Mouse (Mus musculus): Measurements from ENCODE around the gene Dnajc12. TPM values are rescaled to one million over a fixed set of nuclear protein-coding genes. Genes with fewer than 3 reads are reported as not detected.

The Dnajc12 gene
- polyA plus RNA-seq, 1 experiment from 2014 or later = 9.1 TPM

DNA sequence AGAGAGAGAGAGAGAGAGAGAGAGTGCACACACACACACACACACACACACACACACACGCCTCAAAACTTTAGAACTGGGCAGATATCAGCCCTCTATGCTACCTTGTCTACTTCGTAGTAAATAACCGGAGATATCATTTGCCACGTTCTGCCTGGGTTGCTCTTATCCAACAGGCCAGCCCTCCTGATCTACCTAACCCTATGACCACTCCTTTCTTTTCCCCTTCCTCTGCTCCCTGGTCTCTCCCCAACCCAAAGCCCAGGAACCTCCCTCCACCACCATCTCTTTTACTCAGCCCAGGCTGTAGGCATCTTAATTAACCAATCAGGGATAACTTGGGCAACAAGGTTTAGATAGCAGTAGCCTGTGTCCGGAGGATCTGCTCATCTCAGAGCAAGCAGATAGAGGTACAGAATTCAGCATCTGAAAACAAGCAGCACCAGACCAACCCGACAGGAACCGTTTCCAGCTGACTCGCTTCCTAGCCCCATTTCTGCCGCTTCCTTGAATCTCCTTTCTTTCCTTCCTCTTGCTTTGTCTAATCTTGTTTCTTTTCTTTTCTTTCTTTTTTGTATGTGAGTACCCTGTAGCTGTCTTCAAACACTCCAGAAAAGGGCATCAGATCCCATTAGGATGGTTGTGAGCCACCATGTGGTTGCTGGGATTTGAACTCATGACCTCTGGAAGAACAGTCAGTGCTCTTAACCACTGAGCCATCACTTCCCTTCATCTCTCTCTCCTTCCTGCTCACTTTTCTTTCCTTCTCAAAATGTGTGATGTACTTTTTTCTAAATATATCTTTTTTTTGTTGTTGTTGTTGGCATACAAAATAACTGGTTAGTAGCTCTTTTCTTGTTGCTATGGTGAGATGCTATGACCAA lies 41.6 kb downstream of the Dnajc12 start:
- Histone ChIP-seq H3K27me3 (no peaks in the 10 kb centered on the region), H3K4me3 (replicated peaks) (no peak overlapping the region), H3K4me2 (no peak overlapping the region), H3K4me1 (no peaks in the 10 kb centered on the region; the same call in 1 of the 2 replicates), H3K9me3 (no peaks in the 10 kb centered on the region), H3K27ac (no peak overlapping the region), H3K36me3 (replicated peaks) (no peaks in the 10 kb centered on the region), H3K9ac (no peak overlapping the region)
- 83% methylated on average over 9 of the region's 9 CpGs for WGBS
- ATAC-seq (ENCODE audit: low FRiP score) = no peak

DNA sequence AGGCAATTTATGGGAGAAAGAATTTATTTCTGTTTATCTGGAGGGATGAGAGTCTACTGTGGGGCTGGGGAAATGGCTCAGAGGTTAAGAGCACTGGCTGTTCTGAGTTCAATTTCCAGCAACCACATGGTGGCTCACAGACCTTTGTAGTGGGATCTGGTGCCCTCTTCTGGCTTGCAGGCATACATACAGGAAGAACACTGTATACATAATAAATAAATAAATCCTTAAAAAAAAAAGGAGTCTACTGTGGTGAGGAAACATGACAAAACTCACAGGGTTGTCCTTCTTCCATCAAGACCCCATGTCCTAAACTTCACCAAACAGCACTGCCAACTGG lies 42.2 kb downstream of the Dnajc12 start:
- no peak overlapping the region for H3K27ac ChIP-seq
- no peak overlapping the region for H3K4me3 ChIP-seq (replicated peaks)
- H3K4me1 ChIP-seq = no peaks in the 10 kb centered on the region; the same call in 1 of the 2 replicates
- H3K36me3 ChIP-seq (replicated peaks) = no peaks in the 10 kb centered on the region
- H3K9ac ChIP-seq = no peak overlapping the region
- no peak for ATAC-seq (ENCODE audit: low FRiP score)
- H3K4me2 ChIP-seq = no peak overlapping the region
- H3K9me3 ChIP-seq = no peaks in the 10 kb centered on the region
- H3K27me3 ChIP-seq = no peaks in the 10 kb centered on the region

DNA sequence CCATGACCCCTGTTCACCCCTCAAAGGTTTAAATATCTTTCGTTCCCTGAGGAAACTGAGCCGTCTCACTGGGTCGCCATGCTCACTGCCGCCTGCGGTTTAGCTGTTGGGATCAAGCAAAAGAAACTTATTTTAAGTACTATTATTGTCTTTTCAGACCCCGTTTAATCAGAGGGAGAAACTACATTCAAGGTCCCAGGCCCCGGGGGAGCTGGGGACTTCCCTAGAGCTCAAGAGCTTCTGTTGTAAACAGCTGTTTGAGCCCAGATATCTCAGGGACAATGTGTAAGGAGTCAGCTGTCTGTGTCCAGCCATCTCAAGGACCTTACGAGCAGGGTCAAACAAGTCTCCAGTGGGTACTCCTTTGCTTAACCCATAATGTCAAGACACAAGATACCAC lies 44.9 kb downstream of the Dnajc12 start:
- Histone ChIP-seq H3K4me1 (no peaks in the 10 kb centered on the region; the same call in 1 of the 2 replicates), H3K9me3 (no peaks in the 10 kb centered on the region), H3K4me2 (no peak overlapping the region), H3K4me3 (replicated peaks) (no peak overlapping the region), H3K9ac (no peak overlapping the region), H3K27me3 (no peaks in the 10 kb centered on the region), H3K27ac (no peak overlapping the region), H3K36me3 (replicated peaks) (no peaks in the 10 kb centered on the region)
- no peak for ATAC-seq (ENCODE audit: low FRiP score)
- 82% methylated on average over 8 of the region's 8 CpGs for WGBS

DNA sequence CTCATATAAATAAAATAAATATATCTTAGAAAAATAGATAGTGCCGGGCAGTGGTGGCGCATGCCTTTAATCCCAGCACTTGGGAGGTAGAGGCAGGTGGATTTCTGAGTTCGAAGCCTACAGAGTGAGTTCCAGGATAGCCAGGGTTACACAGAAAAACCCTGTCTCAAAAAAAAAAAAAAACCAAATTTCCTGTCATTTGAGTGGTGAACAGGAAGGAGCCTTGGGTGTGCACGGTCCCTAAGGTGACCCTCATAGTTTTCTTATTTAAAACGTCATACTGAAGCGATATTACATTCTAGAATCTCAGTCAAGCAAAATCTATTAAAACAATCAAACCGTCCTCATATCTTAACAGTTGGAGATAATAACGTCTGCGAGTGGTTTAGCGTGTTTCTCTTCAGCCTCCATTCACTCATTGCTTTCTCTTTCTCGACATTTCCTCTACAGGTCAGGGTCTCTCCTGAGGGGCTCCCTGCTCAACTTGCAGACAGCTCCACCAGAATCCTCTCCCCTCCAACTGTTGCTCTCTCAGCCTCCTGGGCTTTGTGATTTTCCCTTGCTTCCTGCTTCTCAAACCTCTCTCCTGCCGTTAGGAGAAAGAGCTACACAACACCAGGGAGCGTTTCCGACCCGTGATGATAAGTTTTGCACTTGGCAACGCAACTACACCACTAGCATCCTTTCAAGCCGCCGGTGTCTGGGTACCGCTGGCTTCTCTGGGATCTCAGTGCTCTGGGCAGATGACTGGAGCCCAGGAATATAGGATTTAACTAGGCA lies 46.2 kb downstream of the Dnajc12 start:
- no peaks in the 10 kb centered on the region for H3K27me3 ChIP-seq
- H3K4me1 ChIP-seq = no peaks in the 10 kb centered on the region; the same call in 1 of the 2 replicates
- peak overlapping the region; percentile 54 for H3K9ac ChIP-seq
- no peaks in the 10 kb centered on the region for H3K36me3 ChIP-seq (replicated peaks)
- H3K4me2 ChIP-seq = peak overlapping the region; percentile 63
- 26% methylated on average over 19 of the region's 19 CpGs for WGBS
- no peak for ATAC-seq (ENCODE audit: low FRiP score)
- H3K4me3 ChIP-seq (replicated peaks) = peak overlapping the region; percentile 72
- H3K27ac ChIP-seq = no peak overlapping the region; the same call in 1 of the 2 replicates
- no peaks in the 10 kb centered on the region for H3K9me3 ChIP-seq

DNA sequence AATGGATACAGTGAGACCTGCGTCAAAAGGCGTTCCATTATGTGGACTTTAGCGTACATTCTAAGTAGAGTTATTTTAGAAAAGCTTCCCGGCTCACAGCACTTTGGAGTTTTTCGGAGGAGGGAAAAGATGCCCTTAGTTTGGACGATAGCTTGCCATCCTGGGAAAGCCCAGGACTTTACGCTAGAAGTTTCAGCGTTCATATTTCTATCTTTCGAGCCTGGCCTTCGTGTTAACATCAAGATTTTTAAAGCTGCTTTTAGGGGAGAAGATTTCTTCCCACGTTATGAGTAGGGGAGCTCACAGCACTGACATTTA lies 46.7 kb downstream of the Dnajc12 start:
- H3K27ac ChIP-seq = no peak overlapping the region; the same call in 1 of the 2 replicates
- H3K27me3 ChIP-seq = no peaks in the 10 kb centered on the region
- no peaks in the 10 kb centered on the region for H3K36me3 ChIP-seq (replicated peaks)
- 2% methylated on average over 11 of the region's 11 CpGs for WGBS
- H3K4me3 ChIP-seq (replicated peaks) = peak overlapping the region; percentile 72
- peak overlapping the region; percentile 54 for H3K9ac ChIP-seq
- H3K4me1 ChIP-seq = no peaks in the 10 kb centered on the region; the same call in 1 of the 2 replicates
- peak overlapping the region; percentile 63 for H3K4me2 ChIP-seq
- ATAC-seq (ENCODE audit: low FRiP score) = no peak
- no peaks in the 10 kb centered on the region for H3K9me3 ChIP-seq

DNA sequence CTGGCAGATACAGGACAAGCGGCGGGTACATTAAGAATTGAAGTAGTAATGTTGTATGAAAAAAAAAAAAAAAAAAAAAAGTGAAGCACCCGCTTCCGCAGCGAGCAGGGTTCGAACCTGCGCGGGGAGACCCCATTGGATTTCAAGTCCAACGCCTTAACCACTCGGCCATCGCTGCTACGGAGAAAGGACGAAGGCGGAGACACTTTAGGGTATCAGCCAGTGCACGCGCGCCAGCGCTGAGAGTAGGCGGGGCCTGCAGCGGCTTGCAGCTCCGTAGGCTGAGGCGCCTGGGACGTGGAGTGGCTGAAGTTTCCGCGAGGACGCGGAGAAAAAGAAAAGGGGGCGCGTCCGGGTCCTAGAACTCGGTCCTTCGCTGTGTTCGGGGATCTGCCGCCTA lies 47.1 kb downstream of the Dnajc12 start:
- peak; percentile 94 for ATAC-seq (ENCODE audit: low FRiP score)
- under 1% methylated on average over 34 of the region's 34 CpGs for WGBS
- Histone ChIP-seq H3K27ac (peak overlapping the region; percentile 83), H3K9me3 (no peaks in the 10 kb centered on the region), H3K36me3 (replicated peaks) (no peaks in the 10 kb centered on the region), H3K4me1 (no peaks in the 10 kb centered on the region; the same call in 1 of the 2 replicates), H3K27me3 (no peaks in the 10 kb centered on the region), H3K9ac (peak overlapping the region; percentile 63), H3K4me3 (replicated peaks) (peak overlapping the region; percentile 72), H3K4me2 (peak overlapping the region; percentile 63)

DNA sequence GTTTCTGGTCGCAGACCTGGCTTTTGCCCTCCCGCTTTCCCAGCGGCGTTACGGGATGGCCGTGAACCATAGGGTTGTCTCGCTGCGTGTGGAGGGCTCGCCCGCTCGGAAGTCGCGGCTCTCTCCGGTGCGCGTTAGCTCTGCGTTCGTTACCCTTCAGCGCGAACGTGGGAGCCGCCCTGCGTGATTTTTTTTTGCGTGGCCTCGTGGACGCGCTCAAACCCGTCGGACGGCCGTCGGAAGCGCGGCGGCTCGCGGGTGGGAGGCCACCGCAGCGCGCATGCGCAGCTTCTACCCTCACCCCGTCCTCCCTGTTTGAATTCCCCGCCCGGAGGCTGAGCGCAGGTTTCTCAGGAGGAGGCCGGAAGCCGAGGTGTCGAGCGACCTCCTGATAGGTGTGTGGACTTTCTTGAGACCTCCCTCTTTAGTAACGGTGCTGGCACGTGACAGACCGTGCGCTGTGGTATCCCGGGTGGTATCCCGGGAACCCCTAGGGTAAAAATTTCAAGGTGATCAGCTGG lies 47.6 kb downstream of the Dnajc12 start, which contains the start of gene Ctnna3:
Gene Ctnna3 (plus strand): TSS at position 314 of the 521 bp plus-strand sequence.
- no peaks in the 10 kb centered on the region for H3K27me3 ChIP-seq
- H3K4me3 ChIP-seq (replicated peaks) = peak within 1 kb of the TSS; percentile 72
- WGBS = under 1% methylated on average over 55 of the region's 55 CpGs
- H3K27ac ChIP-seq = peak within 1 kb of the TSS; percentile 83
- H3K4me1 ChIP-seq = no peaks in the 10 kb centered on the region; the same call in 1 of the 2 replicates
- peak; percentile 96 for ATAC-seq (ENCODE audit: low FRiP score)
- no peaks in the 10 kb centered on the region for H3K36me3 ChIP-seq (replicated peaks)
- no peaks in the 10 kb centered on the region for H3K9me3 ChIP-seq
- peak within 1 kb of the TSS; percentile 63 for H3K9ac ChIP-seq
- H3K4me2 ChIP-seq = peak within 1 kb of the TSS; percentile 63

DNA sequence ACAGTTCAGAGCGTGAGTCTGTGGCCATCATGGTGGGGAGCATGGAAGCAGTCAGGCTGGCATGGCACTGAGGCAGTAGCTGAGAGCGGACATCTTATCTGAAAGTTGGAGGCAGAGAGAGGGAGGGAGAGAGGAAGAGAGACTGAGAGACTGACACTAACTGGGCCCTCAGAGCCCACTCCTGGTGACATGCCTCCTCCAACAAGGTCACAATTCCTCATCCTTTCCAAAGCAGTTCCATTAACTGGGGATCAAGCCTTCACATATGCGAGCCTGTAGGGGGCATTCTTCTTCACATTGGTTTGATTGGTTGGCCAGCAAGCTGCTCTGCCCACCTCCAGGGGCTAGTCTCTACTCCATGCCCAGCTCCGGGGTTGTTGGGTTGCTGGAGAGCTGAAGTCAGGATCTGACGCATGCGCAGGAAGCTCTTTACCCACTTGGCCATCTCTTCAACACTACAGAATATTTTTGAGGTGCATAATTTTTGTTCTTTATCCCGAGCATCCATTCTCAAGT lies 49.0 kb downstream of the Dnajc12 start:
- Histone ChIP-seq H3K4me1 (no peaks in the 10 kb centered on the region; the same call in 1 of the 2 replicates), H3K9me3 (no peaks in the 10 kb centered on the region), H3K27ac (no peak overlapping the region), H3K4me3 (replicated peaks) (no peak overlapping the region), H3K36me3 (replicated peaks) (no peaks in the 10 kb centered on the region), H3K27me3 (no peaks in the 10 kb centered on the region), H3K4me2 (no peak overlapping the region), H3K9ac (no peak overlapping the region)
- no peak for ATAC-seq (ENCODE audit: low FRiP score)
- 92% methylated on average over 7 of the region's 7 CpGs for WGBS

DNA sequence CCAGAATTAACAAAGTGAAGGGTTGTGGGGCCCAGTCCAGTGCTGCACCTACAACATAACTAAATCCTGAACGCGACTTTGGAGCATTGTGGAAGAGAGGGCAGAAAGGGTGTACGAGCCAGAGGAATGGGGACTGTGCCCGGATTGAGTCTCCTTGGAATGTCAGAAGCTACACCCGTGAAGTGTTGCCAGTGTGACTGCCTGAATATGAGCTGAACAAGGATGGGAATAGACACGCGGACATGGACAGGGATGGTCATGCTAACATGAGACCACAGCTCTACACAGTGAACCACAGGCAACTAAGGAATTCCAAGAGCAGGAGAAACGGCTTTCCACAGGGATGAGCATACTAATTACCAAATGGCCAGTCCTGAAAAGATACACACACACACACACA lies 49.9 kb downstream of the Dnajc12 start:
- Histone ChIP-seq H3K36me3 (replicated peaks) (no peaks in the 10 kb centered on the region), H3K9ac (no peak overlapping the region), H3K9me3 (no peaks in the 10 kb centered on the region), H3K4me2 (no peak overlapping the region), H3K4me3 (replicated peaks) (no peak overlapping the region), H3K4me1 (no peaks in the 10 kb centered on the region; the same call in 1 of the 2 replicates), H3K27ac (no peak overlapping the region), H3K27me3 (no peaks in the 10 kb centered on the region)
- no peak for ATAC-seq (ENCODE audit: low FRiP score)
- 89% methylated on average over 8 of the region's 8 CpGs for WGBS

DNA sequence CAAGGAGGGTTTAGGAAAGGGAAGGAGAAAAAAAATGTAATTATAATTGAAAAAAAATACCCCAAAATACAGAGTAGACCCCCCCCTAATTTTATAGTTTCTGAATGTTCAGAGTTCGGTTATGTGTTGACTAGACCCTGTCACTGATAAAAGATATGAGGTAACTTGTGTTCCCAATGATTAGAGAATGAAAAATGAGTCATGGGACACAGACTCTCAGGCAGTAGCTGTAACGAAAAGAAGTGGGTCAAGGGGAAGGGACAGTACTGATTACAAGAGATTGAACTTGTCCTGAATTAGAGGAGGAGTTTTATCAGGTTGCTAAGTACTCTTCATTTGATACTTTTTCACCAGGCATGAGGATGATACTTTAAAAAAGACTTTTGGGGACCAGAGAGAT lies 50.6 kb downstream of the Dnajc12 start:
- Histone ChIP-seq H3K4me2 (no peak overlapping the region), H3K4me3 (replicated peaks) (no peak overlapping the region), H3K9me3 (no peaks in the 10 kb centered on the region), H3K4me1 (no peaks in the 10 kb centered on the region; the same call in 1 of the 2 replicates), H3K27me3 (no peaks in the 10 kb centered on the region), H3K36me3 (replicated peaks) (no peaks in the 10 kb centered on the region), H3K9ac (no peak overlapping the region), H3K27ac (no peak overlapping the region)
- no peak for ATAC-seq (ENCODE audit: low FRiP score)
- 81% methylated on average over 2 of the region's 2 CpGs for WGBS

DNA sequence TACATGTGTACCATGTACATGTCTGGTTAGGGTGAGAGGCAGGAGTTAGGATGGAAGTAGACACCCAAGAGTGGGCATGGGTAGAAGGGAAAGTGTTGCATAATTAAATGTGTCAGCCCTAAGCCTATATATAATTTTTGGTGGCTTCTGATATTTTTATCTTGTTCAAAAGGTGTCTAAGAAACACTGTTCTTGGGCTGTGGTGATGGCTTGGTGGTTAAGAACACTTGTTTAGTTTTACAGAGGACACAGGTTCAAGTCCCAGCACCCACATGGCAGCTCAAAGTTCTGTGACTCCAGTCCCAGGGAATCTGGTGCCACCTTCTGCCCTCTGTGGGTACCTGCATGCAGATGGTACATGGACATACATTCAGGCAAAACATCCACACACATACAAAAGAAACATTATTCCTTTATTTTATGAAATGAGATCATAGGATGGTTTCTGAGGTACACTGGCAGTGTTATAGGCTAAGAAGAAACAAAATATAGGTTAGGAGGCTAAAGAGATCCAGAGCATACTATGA lies 56.6 kb downstream of the Dnajc12 start:
- Histone ChIP-seq H3K9ac (no peak overlapping the region), H3K4me3 (replicated peaks) (no peak overlapping the region), H3K4me1 (no peaks in the 10 kb centered on the region), H3K27ac (no peak overlapping the region), H3K9me3 (no peaks in the 10 kb centered on the region), H3K27me3 (no peaks in the 10 kb centered on the region), H3K36me3 (replicated peaks) (no peaks in the 10 kb centered on the region), H3K4me2 (no peak overlapping the region)
- no peak for ATAC-seq (ENCODE audit: low FRiP score)

DNA sequence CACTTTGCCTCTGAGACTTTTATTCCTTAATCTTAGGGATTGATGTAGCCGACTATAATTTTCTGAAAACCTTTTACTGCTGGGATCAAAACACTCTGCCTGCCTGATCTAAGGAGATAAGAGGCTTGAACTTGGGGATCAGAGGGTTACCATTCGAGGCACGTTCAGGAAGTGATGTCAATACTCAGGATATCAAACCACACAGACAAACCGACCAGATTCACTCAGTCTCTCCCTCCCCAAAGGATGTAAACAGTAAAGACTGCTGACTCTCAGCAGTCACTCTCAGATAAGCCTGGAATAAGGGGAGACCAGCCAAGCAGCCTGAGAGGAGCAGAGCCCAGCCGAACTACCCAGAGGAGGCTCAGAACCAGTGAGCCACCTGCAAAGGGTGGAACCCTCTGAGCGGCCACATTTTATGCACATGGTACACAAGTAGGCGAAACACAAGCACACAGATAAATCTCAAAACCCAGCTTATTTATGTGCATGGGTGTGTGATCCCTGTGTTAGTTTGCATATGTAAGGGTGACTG lies 57.5 kb downstream of the Dnajc12 start:
- H3K9me3 ChIP-seq = no peaks in the 10 kb centered on the region
- no peak overlapping the region for H3K9ac ChIP-seq
- no peak overlapping the region for H3K4me3 ChIP-seq (replicated peaks)
- no peak for ATAC-seq (ENCODE audit: low FRiP score)
- H3K4me1 ChIP-seq = no peaks in the 10 kb centered on the region
- H3K27ac ChIP-seq = no peak overlapping the region
- H3K27me3 ChIP-seq = no peaks in the 10 kb centered on the region
- 77% methylated on average over 7 of the region's 7 CpGs for WGBS
- H3K36me3 ChIP-seq (replicated peaks) = no peaks in the 10 kb centered on the region
- H3K4me2 ChIP-seq = no peak overlapping the region

All from forebrain, embryonic 12.5 days (tissue).